Mouse (Mus musculus): ENCODE measurements around the gene Pde1c. TPM values are rescaled to one million over a fixed set of nuclear protein-coding genes. Genes with fewer than 3 reads are reported as not detected.

Gene Pde1c
- total RNA-seq, 2 experiments from 2014 or later: 0.91 to 1.0 TPM

DNA sequence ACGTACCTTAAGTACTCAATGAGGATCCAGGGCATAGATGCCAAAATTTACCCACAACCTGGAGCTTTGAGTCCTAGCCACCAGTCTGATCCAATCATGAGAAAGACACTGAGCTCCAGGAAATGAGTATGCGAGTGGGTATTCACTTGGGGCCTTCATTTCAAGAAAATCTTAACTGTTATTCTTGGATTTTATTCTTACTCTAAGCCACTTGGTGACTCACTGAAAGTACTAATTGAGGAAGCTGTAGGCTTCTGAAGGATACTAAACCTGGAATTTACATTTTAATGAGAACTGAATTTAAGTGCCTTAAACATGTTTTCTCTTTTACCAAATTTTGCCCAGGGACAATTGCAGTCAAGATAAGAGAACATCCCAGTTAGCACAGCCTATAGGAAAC is 392.4 kb downstream of the Pde1c start:
- intact Hi-C loops (cut with DNase I; ENCODE audit: low total_unique reads): no loop called here
- DNase-seq: no peak

DNA sequence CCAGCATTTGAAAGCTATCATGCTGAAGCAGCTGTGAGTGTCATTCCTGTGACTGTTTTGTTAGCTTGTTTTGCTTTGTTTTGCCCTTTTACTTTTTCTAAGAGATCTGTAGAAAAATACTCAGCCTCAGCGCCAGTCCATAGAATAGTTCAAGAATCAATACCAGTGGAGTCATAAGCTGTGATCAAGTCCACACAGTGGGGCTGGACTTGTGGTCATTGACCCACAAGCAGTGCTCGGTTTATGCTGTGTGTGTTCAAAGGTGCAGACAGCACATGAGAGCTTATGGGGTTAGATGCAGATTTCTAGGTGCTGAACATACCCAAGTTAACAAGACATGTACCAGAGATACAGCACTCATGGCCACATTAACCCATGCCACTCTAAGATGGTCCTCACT is 396.7 kb downstream of the Pde1c start:
- no peak for DNase-seq
- intact Hi-C loops (cut with DNase I; ENCODE audit: low total_unique reads): no loop called here

DNA sequence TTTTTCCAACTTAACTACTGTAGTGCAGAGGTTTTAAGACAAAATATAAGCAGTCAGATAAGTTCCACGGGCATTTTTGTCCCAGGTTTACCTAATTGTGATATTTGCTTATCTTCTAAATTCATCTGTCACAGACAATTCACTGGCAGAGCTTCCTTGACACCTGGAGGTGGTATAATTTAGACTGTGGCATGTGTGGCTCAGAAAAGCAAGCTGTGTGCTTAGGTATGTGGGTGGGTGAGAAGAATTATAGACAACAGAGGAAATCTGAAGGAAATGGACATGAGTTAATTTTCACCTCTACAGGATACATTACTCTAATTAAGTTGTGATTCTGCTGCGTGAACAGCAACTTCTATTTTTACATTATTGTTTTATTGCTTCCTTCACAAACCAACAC is 400.2 kb downstream of the Pde1c start:
- no peak for DNase-seq
- intact Hi-C loops (cut with DNase I; ENCODE audit: low total_unique reads): no loop called here

- no peak for DNase-seq
- intact Hi-C loops (cut with DNase I; ENCODE audit: low total_unique reads): no loop called here
These were observed 410.7 kb downstream of the Pde1c start for GRCm38 (mm10) chr6:56158217-56158616.

DNA sequence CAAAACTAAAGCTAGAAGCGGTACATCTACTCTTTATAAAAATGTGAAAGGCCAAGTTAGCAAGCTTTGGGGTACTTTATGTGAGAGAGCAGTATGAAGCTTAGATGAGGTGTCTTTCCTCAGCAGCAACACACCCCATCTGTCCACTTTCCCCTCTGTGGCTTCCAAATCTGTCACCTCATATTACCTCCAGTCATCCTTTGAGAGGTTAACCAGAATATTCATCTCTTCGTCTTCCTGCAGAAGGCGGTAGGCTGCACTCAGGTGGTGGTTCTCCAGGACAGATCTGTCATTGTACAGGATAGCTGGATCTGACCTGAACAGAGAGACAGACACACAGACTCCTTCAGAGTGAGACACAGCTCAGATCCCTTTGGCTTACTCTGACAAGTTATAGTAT is 412.1 kb downstream of the Pde1c start:
- intact Hi-C loops (cut with DNase I; ENCODE audit: low total_unique reads): no loop called here
- no peak for DNase-seq

- DNase-seq: no peak
- intact Hi-C loops (cut with DNase I; ENCODE audit: low total_unique reads): no loop called here
These were observed 438.3 kb downstream of the Pde1c start for GRCm38 (mm10) chr6:56130493-56131159.

GRCm38 (mm10) chr6:56099520-56100101 is 469.3 kb downstream of the Pde1c start:
- intact Hi-C loops (cut with DNase I; ENCODE audit: low total_unique reads): no loop called here
- no peak for DNase-seq

DNA sequence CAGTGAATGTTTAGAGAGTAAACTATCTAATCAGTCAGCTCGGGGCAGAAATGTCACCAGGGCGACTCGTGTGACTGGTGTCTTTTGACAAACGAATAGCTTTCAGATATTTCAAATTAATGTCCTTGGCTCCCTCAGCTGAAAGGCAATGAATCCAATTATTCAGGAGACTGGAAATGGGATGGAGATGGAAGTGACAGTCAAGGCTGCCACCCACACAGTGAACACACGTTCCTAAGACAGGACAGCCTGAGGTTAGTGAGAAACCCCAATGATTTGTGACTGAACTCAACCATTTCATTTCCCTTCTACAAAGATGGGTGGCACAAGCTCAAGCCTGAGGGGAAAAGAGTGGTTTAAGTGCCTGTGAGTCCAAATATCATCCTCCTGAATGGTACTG is 470.5 kb downstream of the Pde1c start:
- DNase-seq: no peak
- intact Hi-C loops (cut with DNase I; ENCODE audit: low total_unique reads): no loop called here

DNA sequence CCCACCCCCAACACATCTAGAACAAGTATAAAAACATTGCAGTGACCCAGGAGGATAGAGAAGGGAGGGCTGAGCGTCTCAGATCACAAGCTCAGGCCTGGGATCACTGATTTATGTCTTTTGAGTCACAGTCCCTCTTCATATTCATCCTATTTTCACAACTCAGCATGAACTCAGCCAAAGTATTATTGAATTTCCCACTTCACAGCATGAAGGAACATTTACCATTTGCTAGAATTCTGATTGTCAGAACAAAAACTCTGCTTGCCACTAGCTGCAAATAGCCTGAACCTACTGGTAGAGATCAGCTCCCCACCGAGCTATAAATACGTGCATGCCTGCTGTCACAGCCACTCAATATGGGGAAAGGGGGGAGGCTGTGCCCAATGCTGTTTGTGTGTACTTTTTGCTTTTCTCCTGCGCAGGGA is 492.5 kb downstream of the Pde1c start:
- intact Hi-C loops (cut with DNase I; ENCODE audit: low total_unique reads): no loop called here
- no peak for DNase-seq

DNA sequence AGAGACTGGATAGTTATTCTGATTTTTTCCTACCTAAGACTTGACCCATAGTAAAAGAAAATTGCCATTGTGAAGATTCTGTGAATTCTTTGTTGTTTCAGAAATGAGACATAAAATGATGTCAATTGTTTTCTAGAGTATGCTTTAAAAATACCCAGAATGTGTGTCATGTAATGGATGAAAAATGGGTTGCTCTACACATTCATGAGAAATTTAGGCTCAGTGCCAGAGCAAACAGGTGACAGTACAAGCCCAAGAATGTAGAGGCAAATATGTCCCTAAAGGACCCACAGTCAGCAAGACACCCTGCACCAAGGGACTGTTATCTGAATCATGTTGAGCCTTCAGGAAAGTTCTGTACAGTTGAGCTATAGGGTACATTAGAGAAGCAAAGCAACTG is 500.4 kb downstream of the Pde1c start:
- intact Hi-C loops (cut with DNase I; ENCODE audit: low total_unique reads): loop anchor here (5.0 kb wide), 2 partner anchors 379 to 539 kb away; no protein-coding TSS in a partner anchor
- no peak for DNase-seq

DNA sequence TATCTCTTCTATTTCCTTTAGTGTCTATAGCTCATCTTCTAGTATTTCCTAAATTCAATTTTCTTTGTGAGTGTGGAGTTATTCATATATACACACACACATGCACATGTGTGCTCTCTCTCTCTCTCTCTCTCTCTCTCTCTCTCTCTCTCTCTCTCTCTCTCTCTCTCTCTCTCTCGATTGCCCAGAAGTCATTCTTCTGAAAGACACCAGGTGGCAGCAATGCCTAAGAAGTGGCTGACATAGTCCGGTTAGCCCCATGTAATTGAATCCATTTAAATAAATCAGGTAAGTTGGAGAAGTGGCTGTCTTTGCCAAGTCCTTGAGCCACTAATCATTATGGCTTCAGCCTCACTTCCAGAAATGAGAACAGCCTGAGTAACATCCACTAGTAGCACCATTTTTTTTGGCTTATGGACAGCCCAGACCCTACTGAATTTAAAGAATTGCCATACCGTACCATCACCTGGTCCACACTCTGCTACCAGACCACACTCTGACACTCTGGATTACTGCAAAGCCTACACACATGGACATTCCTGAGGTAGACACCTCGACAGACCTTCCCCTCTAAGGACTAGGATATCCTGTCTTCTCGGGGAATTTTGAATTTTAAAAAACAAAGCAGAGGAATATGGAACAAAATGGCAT is 502.1 kb downstream of the Pde1c start:
- DNase-seq: peak; percentile 9
- intact Hi-C loops (cut with DNase I; ENCODE audit: low total_unique reads): loop anchor here (2.0 to 5.0 kb wide), 3 partner anchors 381 to 541 kb away; no protein-coding TSS in a partner anchor

GRCm38 (mm10) chr6:56063736-56064135 is 505.2 kb downstream of the Pde1c start:
- DNase-seq: no peak
- intact Hi-C loops (cut with DNase I; ENCODE audit: low total_unique reads): no loop called here

DNA sequence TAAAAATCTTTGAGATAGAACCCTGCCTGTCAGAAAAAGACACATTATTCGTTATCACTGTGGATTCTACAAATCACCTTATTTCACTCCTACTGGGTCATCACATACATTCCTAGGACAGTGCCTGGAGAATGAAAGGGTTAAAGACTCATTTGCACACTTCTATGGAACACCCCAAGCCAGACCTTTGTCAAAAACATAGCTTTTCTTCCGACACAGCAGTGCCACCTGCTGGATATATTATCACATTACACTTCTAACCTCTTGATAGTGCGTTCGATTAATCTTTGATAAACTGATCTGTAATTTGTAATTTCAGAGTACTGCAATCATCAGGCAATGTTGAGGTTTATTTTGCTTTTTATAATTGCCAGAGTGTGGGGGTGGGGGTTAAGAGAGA is 519.8 kb downstream of the Pde1c start:
- DNase-seq: no peak
- intact Hi-C loops (cut with DNase I; ENCODE audit: low total_unique reads): no loop called here

DNA sequence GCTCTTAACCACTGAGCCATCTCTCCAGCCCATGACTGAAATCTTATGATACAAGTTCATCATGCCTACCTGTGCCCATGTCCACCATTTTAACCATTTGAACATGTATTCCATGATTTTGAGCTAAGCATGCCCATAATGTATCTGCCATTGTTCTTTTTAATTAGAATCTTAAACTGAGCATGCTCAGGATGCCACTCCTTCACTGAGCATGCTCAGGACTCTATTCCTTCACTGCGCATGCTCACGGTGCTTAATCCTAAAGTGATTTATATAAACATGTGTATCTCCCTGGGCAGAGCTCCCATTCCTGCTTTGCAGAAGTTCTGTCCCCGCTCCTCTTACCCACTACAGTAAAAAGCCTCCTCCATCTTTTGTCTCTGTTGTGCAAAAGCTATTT is 520.3 kb downstream of the Pde1c start:
- DNase-seq: no peak
- intact Hi-C loops (cut with DNase I; ENCODE audit: low total_unique reads): no loop called here

DNA sequence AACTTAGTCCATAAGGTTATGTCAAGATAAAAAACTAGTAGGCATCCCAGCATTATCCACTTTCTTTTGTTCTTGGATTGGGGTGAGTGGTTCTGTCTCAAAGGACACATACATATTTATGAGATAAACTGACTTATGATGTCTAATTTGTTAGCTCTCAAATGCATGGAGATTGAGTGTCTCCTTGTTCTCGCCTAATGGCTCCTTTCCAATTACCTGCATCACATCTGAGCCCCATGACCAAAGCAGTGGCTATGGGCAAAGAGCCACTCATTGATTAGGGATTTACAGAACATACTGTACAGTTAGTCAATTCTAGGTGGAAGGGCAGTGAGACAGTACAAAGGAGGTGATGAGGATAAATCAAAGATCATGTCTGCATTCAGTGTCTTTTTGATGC is 524.2 kb downstream of the Pde1c start:
- intact Hi-C loops (cut with DNase I; ENCODE audit: low total_unique reads): no loop called here
- DNase-seq: no peak

GRCm38 (mm10) chr6:56044270-56044669 is 524.6 kb downstream of the Pde1c start:
- DNase-seq: no peak
- intact Hi-C loops (cut with DNase I; ENCODE audit: low total_unique reads): no loop called here

GRCm38 (mm10) chr6:56039476-56040055 is 529.3 kb downstream of the Pde1c start:
- intact Hi-C loops (cut with DNase I; ENCODE audit: low total_unique reads): no loop called here
- DNase-seq: no peak

- no peak for DNase-seq
- intact Hi-C loops (cut with DNase I; ENCODE audit: low total_unique reads): no loop called here
These were observed 533.8 kb downstream of the Pde1c start for GRCm38 (mm10) chr6:56035054-56035453.

- intact Hi-C loops (cut with DNase I; ENCODE audit: low total_unique reads): no loop called here
- no peak for DNase-seq
These were observed 536.7 kb downstream of the Pde1c start for GRCm38 (mm10) chr6:56032231-56032630.

GRCm38 (mm10) chr6:56029986-56030385 is 538.9 kb downstream of the Pde1c start:
- intact Hi-C loops (cut with DNase I; ENCODE audit: low total_unique reads): no loop called here
- no peak for DNase-seq

GRCm38 (mm10) chr6:56027966-56028365 is 540.9 kb downstream of the Pde1c start:
- no peak for DNase-seq

More at GRCm38 (mm10) chr6:56027966-56028365, 540.9 kb downstream of the Pde1c start:
- intact Hi-C loops (cut with DNase I; ENCODE audit: low total_unique reads): no loop called here
